Mouse (Mus musculus) thymus, postnatal 0 days (tissue): ENCODE measurements around the gene Rpl32. TPM values are rescaled to one million over a fixed set of nuclear protein-coding genes. Genes with fewer than 3 reads are reported as not detected.

Experiments used
- DNase-seq: peaks from one replicate; pipeline ENCODE4 v3.0.0-alpha.2; 2015; ENCODE audit warnings: low spot score
- microRNA-seq: library from miRNA; unstranded; fragments of <30 nt; microRNA quantifications from one replicate; pipeline ENCODE4, GENCODE M21; 2016; ENCODE audit warnings: borderline number of aligned reads
- polyA plus RNA-seq: library from polyadenylated mRNA; unstranded; fragments of >200 nt; fragmentation: Nextera tagmentation; extraction: Ambion mirVana; gene quantifications from 2 replicates; pipeline ENCODE4 v1.2.1, GENCODE M21; 2015

The Rpl32 gene
- polyA plus RNA-seq, 1 experiment from 2014 or later = 3,817 TPM

DNA sequence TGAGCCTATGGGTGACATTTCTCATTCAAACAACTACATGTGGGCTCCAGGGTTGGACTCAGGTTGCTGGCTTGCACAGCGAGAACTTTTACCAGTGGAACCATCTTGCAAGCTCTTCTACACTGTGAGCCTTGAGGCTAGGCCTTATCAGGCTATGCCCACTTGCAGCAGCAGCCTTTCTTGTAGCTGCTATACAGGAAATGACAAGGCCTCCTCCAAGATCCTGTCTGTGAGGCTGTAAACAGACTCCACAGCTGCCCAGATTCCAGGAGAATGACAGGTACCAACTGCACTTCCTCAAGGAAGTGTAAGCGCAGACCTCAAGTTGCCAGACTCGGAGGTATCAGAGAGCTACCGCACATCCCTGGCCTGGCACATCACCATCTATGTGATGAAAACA is 40.3 kb downstream of the Rpl32 start:
- DNase-seq = peak; percentile 50

DNA sequence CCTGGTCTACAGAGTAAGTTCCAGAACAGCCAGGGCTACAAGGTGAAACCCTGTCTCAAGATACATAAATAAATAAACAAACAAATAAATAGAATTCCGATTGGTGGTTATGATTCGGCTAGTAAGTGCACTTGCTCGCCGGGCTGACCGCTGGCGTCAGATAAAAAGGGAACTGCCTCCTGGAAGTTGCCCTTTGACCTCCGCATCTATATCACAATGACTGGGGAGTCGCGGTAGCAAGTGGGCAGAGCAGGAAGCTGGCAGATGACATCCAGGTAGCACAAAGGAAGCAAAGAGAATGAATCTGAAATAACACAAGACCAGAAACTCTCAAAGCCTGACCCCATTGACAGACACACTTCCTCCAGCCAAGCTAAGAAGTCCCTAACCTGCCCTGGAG is 41.2 kb downstream of the Rpl32 start:
- no peak for DNase-seq

DNA sequence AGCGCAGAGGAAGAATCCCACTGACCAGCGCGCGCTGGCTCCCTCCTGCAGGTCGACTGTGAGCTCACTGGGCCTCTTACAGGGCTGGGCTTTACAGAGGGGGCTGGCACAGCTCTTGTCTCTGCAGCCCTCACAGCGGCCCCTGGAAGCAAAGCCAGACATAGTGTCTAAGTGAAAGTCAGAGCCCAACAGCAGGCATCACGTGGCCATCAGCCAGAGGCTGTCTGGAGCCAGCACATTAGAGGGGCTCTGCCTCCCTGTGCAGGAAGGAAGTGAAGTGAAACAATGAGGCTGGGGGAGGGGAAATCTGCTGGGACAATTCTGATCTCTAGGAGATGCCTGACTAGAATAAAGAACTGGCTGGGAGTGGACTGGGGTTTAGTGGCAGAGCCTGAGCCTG is 44.4 kb downstream of the Rpl32 start:
- DNase-seq = peak; percentile 78

DNA sequence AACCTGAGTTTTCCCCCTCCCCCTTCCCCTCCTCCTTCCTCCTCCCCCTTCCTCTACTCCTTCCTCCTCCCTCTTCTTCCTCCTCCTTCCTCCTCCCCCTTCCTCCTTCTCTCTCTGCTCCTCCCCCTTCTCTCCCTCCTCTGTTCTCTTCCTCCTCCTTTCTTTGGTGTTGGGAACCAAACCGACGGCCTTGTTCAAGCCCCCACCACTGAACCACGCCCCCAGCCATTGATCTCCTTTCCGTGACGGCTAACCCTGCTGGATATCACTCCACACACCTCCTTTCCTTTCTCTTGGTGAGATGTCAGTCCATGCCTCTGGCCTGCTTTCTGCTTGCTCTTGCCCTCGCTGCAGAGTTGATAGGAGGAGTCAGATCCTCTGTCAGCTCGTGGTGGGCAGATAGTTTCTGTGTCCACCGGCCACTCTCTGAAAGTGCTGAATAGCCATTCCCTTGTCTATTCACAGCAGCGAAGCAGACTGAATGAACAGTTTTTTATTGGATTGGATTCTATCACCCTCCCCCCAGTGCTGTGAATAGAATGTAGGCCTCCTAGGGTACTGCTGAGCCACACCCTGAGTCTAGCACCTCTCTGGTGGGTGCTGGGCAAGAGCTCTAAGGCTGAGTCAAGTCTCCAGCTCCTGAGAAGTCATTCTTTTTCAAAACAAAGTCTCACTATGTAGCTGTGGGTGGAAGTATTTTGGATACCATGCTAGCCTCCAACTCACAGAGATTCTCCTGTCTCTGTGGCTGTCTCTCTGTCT is 46.4 kb downstream of the Rpl32 start, which contains the start of gene Tmem40:
Gene Tmem40 (minus strand): TSS at position 416 of the 762 bp plus-strand sequence.
- peak; percentile 57 for DNase-seq

DNA sequence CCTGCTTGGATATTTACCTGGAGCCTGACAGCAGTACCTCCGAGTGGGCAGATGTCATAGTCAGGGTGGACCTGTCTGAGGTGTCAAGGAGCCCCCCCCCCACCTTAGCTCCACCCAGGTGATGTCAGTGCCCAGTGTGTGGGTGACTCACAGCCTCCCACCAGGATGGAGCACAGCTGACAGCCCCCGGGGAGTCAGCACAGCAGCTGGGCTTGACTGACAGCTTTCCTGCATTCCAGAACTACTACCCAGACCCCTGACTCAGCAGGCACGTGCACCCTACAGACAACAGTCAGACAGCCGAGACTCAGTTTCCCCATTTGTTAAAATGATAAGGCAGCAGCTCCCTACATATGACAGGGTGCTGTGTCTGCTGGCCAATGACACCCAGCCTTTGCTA is 47.6 kb downstream of the Rpl32 start:
- DNase-seq = no peak

DNA sequence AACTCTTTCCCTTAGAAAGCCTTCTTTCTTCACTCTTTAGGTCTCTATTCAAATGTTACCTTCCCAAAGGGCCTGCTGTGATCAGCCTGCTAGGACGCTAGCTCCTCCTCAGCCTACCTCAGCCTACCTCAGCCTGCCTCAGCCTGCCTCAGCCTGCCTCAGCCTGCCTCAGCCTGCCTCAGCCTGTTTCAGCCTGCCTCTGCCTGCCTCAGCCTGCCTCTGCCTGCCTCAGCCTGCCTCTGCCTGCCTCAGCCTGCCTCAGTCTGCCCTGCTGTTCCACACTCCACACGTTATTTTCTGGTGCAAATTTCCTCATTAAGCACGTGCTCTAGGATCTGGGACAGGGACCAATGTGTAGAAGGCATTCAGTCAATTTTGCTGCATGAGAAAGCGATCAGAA is 48.4 kb downstream of the Rpl32 start:
- DNase-seq = no peak

DNA sequence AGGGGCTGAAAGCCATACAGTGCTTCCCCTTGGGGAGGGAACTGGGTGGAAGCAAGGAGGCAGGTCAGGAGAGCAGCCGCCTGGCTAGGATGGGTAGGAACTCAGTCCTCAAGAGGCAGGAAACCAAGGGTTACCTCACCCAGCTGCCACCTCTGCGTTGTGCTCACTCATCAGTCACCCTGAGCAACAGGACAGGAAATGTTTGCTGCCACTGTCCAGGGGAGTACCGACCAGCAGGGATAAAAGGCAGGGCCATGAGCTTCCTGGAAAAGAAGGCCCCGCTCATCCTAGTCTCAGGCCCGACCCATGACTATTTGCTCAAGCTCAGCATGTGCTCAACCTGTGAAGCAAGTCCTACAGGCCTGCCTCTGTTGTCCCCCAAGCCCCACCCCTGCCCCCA is 49.1 kb downstream of the Rpl32 start:
- no peak for DNase-seq

DNA sequence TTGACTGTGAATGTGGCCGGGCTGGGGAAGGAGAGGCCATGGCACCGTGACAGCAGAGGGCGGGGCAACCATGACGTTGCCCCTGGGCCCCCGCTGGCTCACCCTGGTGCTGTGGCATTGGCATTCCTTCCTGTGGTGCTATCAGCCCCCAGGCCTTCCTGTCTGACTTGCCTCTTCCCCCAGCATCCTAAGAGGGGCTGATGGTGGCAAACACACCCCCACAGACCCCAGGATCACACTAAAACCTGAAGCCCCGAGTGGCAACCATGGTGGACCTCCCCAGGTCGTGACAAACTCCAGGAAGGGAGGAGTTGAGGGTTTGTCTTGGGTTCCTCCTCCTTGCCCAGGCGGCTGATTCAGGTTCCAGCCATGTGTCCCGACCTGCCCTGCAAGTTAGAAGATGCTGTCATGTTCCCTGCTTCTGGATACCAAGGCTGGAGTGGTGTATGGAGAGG is 49.5 kb downstream of the Rpl32 start:
- no peak for DNase-seq

DNA sequence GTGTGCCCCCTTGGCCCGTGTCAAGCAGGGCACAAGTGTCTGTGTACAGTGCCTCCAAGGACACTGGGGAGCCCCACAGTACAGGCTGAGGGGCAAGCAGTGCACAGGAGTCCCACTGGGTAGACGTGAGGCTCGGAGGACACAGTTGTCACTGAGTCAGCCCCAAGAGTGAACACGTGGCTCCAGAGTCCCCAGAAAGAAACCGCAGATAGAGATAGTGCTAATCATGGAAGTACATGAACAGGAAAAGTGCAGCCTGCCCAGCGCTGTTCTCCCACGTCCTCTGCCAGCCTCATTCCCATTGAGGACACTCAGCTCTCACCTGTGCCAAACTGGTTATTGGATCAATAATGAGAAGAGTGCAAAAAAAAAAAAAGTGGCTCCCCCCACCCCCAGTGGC is 53.0 kb downstream of the Rpl32 start:
- DNase-seq = no peak

Small RNAs within 50 kb of the gene (microRNA-seq; reads per million reads assigned to microRNA genes)
- gene Mir7660 = not detected

Other genes starting within 250 kb of the Rpl32 start
- 1.6 and 1.9 TPM in 2 replicates for gene Mkrn2os, start 216.2 kb downstream of the Rpl32 start, polyA plus RNA-seq
- gene Mkrn2, start 206.8 kb downstream of the Rpl32 start, polyA plus RNA-seq = 33.7 and 38.9 TPM in 2 replicates
- 61.5 and 67.0 TPM in 2 replicates for gene Raf1, start 132.1 kb downstream of the Rpl32 start, polyA plus RNA-seq
- 1.4 and 2.2 TPM in 2 replicates for gene Tmem40, start 46.3 kb downstream of the Rpl32 start, polyA plus RNA-seq
- gene Cand2, start 34.2 kb downstream of the Rpl32 start, polyA plus RNA-seq = 4.5 and 5.3 TPM in 2 replicates
- 0.20 and 0.33 TPM in 2 replicates for gene Efcab12, start 29.7 kb upstream of the Rpl32 start, polyA plus RNA-seq
- 18.7 and 20.8 TPM in 2 replicates for gene Mbd4, start 44.6 kb upstream of the Rpl32 start, polyA plus RNA-seq
- gene Ift122, start 44.7 kb upstream of the Rpl32 start, polyA plus RNA-seq = 8.2 and 11.0 TPM in 2 replicates
- gene Rho, start 123.0 kb upstream of the Rpl32 start, polyA plus RNA-seq = 0.10 TPM in 1 of 2 replicates, not detected in the other
- gene H1foo, start 136.2 kb upstream of the Rpl32 start, polyA plus RNA-seq = 0.23 and 0.28 TPM in 2 replicates
- gene Plxnd1, start 186.3 kb upstream of the Rpl32 start, polyA plus RNA-seq = 45.4 and 47.4 TPM in 2 replicates